Mouse (Mus musculus) bone marrow macrophage, adult 2 months (primary cell): ENCODE measurements around the gene Chchd3. TPM values are rescaled to one million over a fixed set of nuclear protein-coding genes. Genes with fewer than 3 reads are reported as not detected.

Experiments used
- H3K27ac ChIP-seq: 2 replicates; pipeline ENCODE4 v1.5.1; 2012; ENCODE audit warnings: low read depth, low read length; ENCODE audit not compliant: insufficient read depth
- H3K4me1 ChIP-seq: 2 replicates; pipeline ENCODE4 v1.6.1; 2012; ENCODE audit warnings: low read length; ENCODE audit not compliant: control insufficient read depth, insufficient read depth
- H3K4me3 ChIP-seq: 2 replicates; pipeline ENCODE4 v1.5.1; 2012; ENCODE audit warnings: mild to moderate bottlenecking, low read length, moderate library complexity; ENCODE audit not compliant: insufficient read depth
- CTCF ChIP-seq: IDR thresholded peaks from 2 replicates; pipeline ENCODE4 v1.5.1; 2012; ENCODE audit warnings: low read depth, mild to moderate bottlenecking, low read length, moderate library complexity
- POLR2A ChIP-seq: IDR thresholded peaks from 2 replicates; pipeline ENCODE4 v1.6.1; 2012; ENCODE audit warnings: mild to moderate bottlenecking, low read depth, low read length, borderline replicate concordance
- polyA plus RNA-seq: library from polyadenylated mRNA; stranded (reverse); fragments of >200 nt; gene quantifications from 2 replicates; pipeline ENCODE4 v1.2.4, GENCODE M21; 2012; ENCODE audit not compliant: missing spikeins, insufficient read depth, insufficient read length

The Chchd3 gene
- polyA plus RNA-seq, 1 experiment, result 52.9 TPM

- H3K27ac ChIP-seq, result no peak overlapping the region
- peaks cover 10% of the 10 kb centered on the region for H3K4me1 ChIP-seq
- TF ChIP-seq CTCF (no peak), POLR2A (no peak)
- H3K4me3 ChIP-seq, result no peak overlapping the region
These were observed 88.1 kb downstream of the Chchd3 start for GRCm38 (mm10) chr6:32971926-32972325.

GRCm38 (mm10) chr6:32968971-32969370 lies 91.1 kb downstream of the Chchd3 start:
- Histone ChIP-seq H3K4me3 (no peak overlapping the region), H3K4me1 (peaks cover 5% of the 10 kb centered on the region; the same call in 1 of the 2 replicates), H3K27ac (no peak overlapping the region)
- TF ChIP-seq CTCF (no peak), POLR2A (no peak)

- Histone ChIP-seq H3K27ac (no peak overlapping the region), H3K4me3 (no peak overlapping the region), H3K4me1 (peaks cover 8% of the 10 kb centered on the region)
- TF ChIP-seq CTCF (no peak), POLR2A (no peak)
These were observed 98.0 kb downstream of the Chchd3 start for GRCm38 (mm10) chr6:32962048-32962447.

GRCm38 (mm10) chr6:32961477-32961876 lies 98.6 kb downstream of the Chchd3 start:
- Histone ChIP-seq H3K4me1 (peaks cover 8% of the 10 kb centered on the region), H3K27ac (no peak overlapping the region), H3K4me3 (no peak overlapping the region)
- TF ChIP-seq CTCF, result no peak
- TF ChIP-seq POLR2A, result no peak

GRCm38 (mm10) chr6:32959816-32960550 lies 100.1 kb downstream of the Chchd3 start:
- Histone ChIP-seq H3K4me3 (no peak overlapping the region), H3K4me1 (peaks cover 8% of the 10 kb centered on the region), H3K27ac (no peak overlapping the region)
- no peak for TF ChIP-seq CTCF
- TF ChIP-seq POLR2A, result no peak

- Histone ChIP-seq H3K4me3 (no peak overlapping the region), H3K27ac (no peak overlapping the region), H3K4me1 (no peaks in the 10 kb centered on the region)
- no peak for TF ChIP-seq CTCF
- TF ChIP-seq POLR2A, result no peak
These were observed 104.6 kb downstream of the Chchd3 start for GRCm38 (mm10) chr6:32955481-32955880.

GRCm38 (mm10) chr6:32950973-32951372 lies 109.1 kb downstream of the Chchd3 start:
- no peak overlapping the region for H3K27ac ChIP-seq
- H3K4me3 ChIP-seq, result no peak overlapping the region
- TF ChIP-seq POLR2A, result no peak
- TF ChIP-seq CTCF, result no peak
- H3K4me1 ChIP-seq, result no peaks in the 10 kb centered on the region

- Histone ChIP-seq H3K4me1 (no peaks in the 10 kb centered on the region), H3K4me3 (no peak overlapping the region), H3K27ac (no peak overlapping the region)
- no peak for TF ChIP-seq POLR2A
- TF ChIP-seq CTCF, result no peak
These were observed 110.4 kb downstream of the Chchd3 start for GRCm38 (mm10) chr6:32949702-32950101.

DNA sequence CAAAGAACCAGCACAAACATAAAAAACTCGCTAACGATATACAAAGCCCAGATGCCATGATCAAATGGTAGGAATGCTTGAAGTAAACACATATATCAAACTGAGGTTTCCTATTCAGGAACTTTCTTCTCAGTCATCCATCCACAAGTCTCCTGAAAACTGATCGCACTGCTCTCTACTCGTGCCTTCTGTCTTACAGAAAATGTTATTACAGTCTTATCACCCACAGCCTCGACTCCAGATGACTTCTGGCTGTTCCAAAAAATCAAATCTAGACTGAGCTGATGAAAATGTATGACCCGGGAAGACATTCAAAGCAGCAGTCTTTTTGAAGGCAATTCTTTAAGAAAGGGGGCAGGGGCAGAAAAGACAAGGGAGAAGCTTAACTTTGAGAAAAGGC lies 112.8 kb downstream of the Chchd3 start:
- no peaks in the 10 kb centered on the region for H3K4me1 ChIP-seq
- H3K27ac ChIP-seq, result no peak overlapping the region
- no peak overlapping the region for H3K4me3 ChIP-seq
- TF ChIP-seq CTCF (no peak), POLR2A (no peak)

DNA sequence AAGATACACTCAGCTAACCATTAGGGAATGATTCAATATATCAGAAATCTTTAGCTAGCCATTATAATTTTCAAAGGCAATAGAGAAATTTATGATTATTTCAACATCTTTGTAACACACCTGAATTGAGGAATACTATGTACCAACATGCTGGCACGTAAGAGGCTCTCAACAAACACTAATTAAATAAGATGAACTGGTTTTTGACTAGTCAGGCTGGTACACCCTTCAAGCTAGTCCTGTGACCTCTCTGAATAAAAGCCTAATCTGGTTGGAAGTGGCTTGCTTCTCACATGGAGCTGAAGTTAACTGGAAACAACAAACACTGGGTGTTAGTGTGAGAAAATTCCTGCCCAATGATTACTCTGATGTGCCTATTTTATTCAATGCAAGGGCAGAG lies 115.1 kb downstream of the Chchd3 start:
- TF ChIP-seq CTCF, result no peak
- no peak for TF ChIP-seq POLR2A
- Histone ChIP-seq H3K4me1 (no peaks in the 10 kb centered on the region), H3K4me3 (no peak overlapping the region), H3K27ac (no peak overlapping the region)
